Mouse (Mus musculus) R1 (cell line): Measurements from ENCODE around the gene Aff3.

Experiments
- DNase-seq: peaks from one replicate; pipeline ENCODE4 v3.0.0-alpha.2; 2018; ENCODE audit warnings: low read depth, low spot score

The Aff3 gene

DNA sequence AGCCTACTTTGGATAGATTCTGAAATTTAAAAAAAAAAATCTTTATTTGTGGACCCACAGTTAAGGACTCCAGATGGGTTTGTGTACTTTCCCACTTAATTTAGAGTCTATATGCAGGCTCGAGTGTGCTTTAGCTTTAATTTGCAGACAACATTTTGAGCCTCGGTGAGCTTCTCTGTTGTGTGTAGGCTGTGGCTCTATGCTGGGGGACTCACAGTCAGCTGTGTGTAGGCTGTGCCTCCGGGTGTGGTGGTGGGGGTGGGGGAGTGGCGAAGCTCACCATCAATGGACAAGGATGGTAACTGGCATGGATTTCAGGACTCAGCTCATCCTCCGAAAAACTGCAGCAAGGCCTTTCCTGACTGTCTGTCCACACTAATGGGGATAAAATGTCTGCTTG is 331.8 kb downstream of the Aff3 start:
- no peak for DNase-seq

DNA sequence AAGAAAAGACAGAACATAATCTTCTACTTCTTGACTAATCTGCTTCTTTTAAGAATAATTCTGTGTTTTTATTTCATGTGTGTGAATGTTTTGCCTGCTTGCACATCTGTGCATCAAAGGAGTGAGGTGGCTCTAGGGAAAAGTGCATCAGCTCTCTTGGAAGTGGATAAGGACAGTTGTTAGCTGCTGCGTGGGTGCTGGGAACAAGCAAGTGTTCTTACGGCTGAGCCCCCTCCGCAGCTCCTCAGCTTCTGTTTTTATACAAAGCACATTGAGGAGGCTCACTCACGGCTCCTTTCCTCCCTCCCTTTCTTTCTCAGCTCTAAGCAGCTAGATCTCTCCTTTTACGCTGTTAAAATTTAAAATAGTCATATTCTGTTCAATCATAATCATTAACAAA is 340.5 kb downstream of the Aff3 start:
- DNase-seq, result no peak

DNA sequence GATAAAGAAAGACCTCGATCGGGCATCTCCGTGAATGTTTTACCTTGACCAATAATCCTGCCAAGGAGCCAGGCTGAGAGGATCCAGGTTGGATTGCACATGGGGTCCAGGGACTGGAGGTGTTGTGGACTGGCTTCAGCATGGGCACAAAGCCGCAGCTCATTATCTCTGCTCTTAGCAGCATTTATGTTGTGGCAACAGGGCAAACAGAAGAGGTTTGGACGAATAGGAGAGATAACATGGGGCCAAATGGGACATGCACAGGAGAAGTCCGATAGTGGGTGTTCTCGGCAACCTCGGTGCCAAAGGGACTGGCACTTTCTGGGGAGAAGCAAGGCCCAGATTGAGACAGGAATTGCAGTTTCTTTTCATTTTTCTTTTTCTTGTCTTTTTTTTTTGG is 342.9 kb downstream of the Aff3 start:
- DNase-seq, result no peak

DNA sequence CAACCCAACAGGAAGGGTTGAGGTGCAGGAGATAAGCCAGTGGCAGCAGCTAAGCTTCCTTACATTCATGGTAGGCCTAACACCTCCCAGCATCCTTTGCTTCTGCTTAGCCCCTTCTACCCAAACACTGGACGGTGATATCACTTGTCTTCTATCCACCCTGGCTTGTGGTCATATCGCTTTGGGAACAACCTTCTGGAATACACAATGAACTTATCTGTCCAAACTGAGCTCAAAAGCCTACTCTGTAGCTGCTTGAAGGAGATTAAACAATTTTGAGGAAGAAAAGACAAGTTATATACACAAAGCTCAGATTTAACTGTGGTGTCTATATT is 343.8 kb downstream of the Aff3 start:
- no peak for DNase-seq

DNA sequence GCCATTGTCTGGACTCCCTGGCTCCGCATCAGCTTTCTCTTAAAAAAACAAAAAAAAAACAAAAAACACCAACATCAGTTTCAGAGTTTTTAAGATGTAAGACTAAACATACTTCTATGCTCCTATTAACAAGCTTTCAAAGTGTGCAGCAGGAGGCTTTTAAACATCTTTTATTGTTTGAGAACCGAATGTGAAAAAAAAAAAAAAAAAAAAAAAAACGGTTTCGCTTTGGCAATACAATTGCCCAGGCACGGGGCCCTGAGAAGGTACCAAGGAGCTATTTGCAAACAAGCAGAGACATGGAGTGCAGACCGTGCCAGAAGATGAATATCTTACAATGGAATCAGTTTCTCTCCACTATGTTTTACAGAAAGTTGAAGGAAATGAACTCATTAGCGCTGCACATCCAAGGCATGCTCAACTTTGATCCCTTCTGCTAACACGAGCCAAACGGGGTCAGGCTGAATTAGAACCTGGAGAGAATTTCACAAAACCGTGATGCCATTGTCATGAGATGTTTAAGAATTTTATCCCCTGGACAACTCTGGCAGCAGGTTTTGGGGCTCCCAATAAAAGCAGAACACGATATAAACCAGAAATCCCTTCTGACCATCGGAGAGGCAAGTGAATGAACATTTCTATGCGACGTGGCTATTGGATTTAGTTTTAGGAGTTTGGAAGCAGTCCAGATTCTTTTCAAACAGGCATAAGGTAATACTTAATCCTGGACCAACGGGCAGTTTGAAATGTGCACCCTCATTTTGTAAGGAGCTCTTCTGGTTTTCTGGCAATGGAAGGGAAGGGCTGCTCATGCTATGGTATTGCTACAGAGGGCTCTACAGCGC is 344.4 kb downstream of the Aff3 start:
- DNase-seq, result no peak

DNA sequence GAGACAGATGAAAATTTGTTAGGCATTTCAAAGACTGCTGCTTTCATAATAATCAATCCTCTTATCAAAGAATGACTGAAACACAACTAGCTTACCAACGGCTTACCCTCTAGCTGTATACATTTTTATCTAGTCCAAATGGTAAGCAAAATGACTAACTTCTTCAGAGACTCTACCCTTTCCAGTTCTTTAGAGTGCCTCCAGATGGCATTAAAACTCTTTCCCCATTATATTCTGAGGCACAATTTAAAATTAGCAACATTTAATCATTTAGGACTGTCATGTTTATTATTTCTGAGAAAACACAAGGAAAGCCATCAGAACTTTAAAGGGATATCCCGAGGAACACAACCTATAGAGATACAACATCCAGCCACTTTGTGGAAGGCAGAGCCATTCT is 346.1 kb downstream of the Aff3 start:
- DNase-seq, result no peak

DNA sequence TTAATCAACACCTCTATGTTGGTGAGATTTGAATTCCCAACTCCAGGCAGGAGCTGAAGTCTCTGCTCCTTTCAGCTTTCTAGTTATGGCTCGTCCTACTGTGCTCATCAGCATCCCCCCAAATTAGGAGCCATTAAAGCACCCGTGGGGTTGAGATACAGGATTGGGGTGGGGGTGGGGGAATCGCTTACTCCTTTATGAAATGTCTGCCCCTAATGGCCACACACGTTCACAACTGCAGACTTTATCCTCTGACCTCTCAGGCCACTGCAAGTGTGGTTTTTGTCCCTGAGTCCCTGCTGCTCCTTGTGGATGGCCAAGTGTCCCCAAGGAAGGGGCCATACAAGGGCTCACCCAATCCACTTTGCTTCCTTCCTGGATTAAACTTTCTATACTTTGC is 348.8 kb downstream of the Aff3 start:
- DNase-seq, result no peak

DNA sequence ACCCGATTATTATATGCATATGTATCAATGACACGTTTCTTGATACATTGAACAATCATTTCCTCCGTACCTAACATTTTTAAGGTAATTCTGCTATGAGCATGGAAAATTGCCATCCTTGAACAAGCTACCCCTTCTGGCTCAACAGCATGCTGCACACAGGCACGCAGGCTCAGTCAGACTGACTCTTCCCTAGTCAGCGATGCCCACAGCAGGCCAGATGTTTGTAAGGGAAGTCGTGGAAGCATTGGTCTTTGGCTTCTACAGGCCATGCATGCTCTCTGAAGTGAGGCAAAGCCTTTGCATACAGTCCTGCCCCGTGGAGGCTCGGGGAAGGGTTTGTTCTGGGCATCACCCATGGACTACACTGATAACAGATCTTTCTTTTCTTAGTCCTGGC is 354.3 kb downstream of the Aff3 start:
- no peak for DNase-seq

DNA sequence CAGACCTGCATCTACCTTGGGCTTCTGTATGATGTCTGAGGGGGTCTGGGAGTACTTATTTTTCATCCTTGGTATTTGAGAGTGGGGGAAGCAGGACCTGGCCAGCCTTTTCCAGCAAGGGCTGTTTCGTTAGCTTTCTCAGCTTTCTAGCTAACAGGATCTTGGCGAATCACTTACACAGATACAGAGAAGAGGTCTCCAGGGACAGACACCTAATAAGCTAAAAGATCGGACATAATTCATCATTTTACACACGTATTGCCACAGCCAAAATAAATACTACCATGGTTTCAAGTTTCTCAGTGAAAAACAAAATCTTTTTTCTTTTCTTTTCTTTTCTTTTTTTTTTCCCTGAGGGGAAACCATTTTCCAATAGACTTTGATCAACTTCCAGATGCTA is 354.7 kb downstream of the Aff3 start:
- no peak for DNase-seq

DNA sequence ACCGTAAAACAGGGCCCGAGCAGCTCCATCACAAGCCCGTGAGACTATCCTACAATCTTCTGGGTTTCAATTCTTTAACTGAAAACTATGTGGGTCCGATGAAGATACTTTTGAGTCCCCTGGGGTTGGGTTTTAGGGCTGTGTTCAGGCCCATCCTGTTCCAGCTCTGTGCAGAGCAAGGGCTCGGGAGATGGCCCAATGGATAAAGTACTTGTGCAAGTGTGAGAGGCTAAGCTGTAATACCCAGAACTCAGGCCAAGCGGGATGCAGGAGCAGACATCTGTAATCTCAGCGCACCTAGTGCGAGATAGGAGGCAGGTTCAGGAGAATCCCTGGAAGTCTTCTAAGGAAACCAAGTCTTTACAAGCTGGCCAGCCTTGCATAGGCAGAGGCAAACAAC is 355.4 kb downstream of the Aff3 start:
- DNase-seq, result no peak

DNA sequence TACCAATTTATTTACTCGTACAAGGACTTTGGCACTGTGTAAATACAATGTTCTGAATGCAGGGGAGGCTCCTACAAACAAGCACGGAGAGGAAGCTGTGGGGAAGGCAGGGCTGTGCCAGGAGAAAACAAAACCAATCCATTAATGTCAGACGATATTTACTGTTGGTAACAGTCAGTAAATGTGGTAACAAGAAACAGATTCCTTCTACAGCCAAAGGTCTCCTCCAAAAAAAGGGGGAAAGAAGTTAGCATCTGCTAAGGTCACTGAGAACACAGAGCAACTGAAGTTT is 356.1 kb downstream of the Aff3 start:
- DNase-seq, result no peak

DNA sequence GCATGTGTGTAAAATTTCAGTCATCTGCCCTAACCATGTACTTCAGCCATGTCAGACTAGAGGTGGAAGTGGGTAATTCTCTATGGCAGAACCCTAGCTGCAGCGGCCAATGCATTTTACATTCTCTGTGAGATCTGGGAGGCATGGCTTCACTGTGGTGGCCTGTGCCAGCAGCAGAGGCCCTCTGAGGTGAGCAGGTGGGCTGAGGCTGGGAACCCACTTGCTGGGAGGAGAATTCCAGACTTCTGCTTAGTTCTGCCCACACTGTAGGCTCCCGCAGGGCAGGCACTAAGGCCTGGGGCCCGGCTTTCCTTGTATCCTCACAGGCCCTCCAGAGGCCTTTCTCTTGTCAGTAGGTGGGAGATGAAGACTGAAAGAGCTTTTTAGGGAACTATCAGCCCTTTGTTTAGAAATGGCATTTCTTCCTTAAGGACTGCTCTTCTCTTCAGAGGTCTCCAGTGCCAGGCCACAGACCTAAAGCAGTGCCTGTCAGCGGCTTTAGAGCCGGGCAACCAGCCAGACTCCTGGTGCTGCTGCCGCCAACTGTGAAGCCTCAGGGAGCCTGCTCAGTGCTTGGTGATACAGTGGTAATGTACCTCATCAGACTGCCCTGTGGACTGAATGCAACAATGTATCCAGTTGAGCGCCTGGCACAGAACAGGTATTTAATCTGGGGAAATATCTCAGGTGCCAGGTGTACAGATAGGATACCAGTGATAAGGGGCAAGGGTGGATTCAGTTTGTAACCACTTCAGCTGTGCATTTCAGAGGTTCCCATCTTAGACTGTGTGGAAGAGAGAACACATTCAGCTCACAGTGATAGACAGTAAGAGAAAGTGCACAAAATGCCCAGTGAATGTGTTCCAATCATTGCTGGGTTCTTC is 356.7 kb downstream of the Aff3 start:
- DNase-seq, result no peak

DNA sequence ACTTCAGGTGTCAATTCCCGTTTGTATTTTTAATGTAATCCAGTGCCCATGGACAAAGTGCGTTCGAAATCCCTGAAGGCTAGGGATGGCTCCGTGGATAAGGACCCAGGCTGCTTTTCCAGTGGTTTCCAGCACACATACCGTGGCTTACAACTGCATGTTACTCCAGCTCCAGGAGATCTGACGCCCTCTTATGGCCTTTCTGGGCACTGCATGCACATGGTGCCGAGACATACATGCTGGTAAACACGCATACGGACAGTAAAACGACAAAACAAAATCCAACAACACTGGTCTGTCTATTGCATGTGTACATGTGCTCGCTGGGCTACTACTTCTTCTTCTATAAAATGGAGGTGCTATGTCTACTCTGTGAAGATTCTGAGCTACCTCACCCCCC is 357.5 kb downstream of the Aff3 start:
- DNase-seq, result peak; percentile 33

DNA sequence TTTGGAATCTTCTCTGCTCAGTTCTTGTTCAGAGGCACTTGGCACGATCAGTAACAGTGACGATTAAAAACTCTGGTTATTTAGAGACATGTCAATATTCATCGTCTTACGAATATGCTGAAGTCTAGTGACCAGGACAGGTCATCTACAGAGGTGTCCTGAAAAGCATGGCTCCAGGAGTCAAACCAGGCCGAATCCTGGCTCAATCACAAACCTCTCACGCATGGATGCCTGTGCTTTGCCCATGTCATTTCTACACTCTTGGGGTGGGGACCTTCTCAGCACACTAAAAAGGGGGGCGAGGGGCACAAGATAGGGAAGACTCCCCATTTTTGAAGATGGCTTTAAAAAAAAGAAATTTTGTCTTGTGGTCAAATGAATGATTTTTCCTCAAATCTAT is 358.6 kb downstream of the Aff3 start:
- DNase-seq, result no peak

DNA sequence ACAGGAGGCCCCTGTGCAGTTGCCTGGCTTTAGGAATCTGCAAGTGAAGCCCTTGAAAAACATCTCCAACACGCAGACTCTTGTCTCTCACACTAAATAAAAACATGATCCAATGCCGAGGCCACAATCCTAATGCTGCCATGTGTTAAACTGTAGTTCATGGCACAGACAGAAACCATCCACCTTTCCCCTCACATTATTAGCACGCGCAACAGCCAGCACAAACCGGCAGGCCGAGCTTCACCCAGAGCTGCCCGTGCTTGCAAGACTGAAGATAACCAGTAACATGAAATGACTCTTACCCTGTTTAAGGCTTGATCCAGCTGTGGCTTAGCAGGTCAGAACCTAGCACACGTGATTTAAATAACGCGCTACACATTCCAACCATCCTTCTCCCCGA is 360.4 kb downstream of the Aff3 start:
- DNase-seq, result no peak

DNA sequence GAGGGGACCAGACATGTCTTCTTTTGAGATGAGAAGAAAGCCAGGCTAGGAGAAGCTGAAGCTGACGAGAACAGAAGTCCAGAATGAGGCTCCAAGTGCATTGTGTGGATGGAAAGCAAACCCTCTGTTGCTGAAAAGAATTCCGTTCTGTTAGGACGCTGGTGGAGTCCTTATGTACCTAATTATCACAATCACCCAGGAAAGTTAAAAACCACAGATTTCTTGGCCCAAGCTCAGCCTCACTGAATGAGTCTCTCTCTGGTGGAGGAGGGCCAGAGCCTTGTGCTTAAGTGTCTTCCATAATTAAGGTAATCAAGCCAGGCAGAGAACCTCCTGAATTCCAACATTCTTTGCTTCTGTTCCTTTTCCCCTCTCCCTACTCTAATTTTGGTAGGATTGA is 366.5 kb downstream of the Aff3 start:
- DNase-seq, result no peak

DNA sequence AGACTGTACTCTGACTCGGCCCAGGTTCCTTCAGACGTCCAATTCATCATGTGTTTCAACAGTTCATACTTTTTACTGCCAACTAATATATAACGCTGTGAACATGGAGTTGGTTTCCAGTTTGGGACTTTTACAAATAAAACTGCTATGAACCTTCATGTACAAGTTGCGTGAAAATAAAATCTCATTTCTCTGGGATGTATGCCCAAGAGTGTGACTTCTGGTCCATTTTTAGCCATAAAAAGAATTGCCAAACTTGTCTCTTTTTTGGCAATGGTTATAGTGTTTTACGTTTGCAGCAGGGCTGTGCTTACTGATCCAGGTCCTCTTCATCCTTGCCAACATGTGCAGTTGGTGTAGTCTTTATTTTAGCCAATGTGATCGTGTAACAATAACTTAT is 369.8 kb downstream of the Aff3 start:
- no peak for DNase-seq

DNA sequence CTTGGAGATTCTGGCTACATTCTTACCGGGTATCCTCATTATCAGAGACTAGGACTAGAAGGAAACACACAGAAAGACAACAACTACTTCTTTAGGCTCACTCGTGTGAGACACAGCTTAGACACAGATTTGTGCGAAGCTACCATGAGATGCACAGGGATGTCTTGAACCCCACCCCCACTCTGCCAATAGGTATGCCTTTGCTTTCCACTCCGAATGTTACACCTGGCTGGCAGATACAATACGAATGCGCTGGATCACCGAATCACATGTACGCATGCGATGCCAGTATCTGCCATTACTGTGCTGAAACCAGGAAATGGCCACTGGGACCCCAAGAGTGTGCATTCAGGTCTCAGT is 370.4 kb downstream of the Aff3 start:
- no peak for DNase-seq

DNA sequence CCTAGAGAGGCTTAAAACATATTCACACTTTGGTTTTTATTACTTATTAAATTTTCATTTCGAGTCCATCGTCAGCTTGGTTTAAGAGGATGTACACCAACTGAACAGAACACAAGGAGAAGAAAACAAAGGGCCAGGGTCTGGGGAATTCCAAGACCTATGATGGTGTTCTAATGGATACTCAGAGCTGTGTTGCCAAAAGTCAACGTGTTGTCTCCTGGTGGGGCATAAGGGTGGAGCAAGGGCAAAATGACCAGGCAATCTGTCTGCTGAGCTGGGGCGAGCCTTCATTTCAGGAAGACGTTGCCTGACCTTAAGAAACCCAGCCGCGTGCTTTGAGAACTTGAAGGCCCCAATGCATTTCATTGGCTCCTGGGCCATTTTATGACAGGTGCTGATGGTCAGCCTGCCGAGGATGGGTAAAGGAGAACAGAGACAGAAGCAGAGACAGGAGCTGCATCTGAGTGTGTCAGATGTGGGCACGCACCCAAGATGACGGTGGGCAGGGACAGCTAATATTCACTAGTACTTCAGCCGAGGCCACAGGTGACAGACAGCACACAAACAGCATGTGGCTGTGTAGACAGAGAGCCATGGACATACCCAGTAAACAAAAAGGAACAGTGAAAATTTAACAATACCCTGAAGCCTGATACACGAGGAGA is 371.0 kb downstream of the Aff3 start:
- DNase-seq, result no peak

DNA sequence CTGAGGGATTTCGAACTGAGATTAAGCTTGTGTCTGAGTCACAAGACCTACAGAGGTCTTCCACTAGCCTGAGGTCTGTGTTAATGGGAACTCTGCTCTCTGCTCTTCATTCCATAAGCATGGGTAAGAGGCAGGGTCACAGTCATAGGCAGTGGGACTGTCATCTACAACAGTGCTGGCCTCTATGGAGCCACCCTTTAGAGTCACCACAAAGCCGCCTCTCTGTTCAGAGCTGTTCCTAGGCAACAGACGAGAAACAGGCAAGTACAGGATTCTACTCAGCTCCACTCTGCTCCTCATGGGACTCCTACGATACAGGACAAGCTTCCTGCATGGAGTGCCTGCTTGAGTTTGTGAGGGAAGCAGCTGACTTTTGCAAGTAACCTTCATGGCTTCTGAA is 371.9 kb downstream of the Aff3 start:
- DNase-seq, result no peak

DNA sequence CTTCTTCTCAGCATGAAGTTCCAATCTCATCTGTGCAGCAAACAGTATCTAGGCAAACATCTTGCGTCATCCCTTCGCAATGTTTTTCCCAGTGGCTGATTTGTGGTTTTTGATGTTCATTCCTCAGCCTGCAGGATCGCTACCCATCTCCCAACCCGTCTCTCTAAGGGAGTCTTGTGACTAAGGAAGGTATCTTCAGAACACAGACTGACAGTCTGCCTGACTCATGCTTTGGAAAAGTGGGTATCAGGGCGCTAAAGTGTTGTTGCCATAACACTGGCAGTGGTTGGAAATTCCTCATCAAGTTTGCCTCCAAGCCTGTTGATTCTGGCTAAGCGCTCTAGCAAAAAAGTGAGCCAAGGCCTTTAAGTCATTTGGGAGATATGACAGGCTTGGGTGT is 372.8 kb downstream of the Aff3 start:
- no peak for DNase-seq

DNA sequence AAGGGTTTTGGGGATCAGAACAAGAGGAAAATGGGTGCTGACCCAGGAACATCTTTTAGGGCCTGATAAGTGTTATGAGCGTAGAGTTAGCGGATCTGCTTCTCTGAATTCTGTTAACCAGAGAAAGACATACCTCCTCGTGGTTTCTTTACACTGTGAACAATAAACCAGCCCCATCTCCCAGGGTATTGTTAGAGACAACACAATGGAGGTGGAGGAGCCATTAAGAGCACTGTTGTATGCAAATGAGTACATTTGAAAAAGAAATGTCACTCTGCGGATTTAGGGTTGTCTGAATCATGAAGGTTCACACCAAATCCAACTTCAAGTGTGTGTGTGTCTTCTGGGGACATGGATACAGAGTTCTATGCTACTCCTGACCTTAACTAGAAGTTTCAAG is 373.3 kb downstream of the Aff3 start:
- peak; percentile 66 for DNase-seq

DNA sequence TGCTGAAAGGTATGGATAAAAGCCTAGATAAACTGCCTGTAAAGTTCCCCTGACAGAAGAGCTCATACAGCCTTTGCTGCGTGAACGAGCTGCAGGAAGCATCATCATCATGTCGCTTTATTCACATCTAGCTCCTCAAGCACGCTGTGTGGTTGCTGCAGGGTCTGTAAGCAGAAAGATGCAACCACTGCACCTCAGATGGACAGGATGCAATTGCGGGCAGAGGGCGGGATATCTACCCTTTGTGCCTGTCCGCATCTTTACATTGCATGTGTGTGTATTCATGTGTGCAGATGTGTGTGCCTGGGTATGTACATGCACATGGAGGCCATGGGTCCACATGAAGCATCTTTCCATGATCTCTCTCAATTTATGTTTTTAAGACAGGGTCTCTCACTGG is 373.9 kb downstream of the Aff3 start:
- no peak for DNase-seq
